Mouse (Mus musculus) small intestine, adult 2 months (tissue): ENCODE results near the gene Gcnt1.

Experiments used
- CTCF ChIP-seq: fragments of 200-500 bp; IDR thresholded peaks from 2 replicates; pipeline ENCODE4 v1.5.1; 2012; ENCODE audit warnings: low read depth, mild to moderate bottlenecking, control low read depth, inconsistent platforms, low read length, moderate library complexity, mixed read lengths; ENCODE audit not compliant: insufficient replicate concordance, insufficient read length; ENCODE audit errors: extremely low read depth
- POLR2A ChIP-seq: fragments of 200-500 bp; IDR thresholded peaks from 2 replicates; pipeline ENCODE4 v1.6.1; 2012; ENCODE audit warnings: low read depth, mild to moderate bottlenecking, control low read depth, inconsistent platforms, low read length, moderate library complexity

GRCm38 (mm10) chr19:17408591-17408990 is 35.9 kb upstream of the Gcnt1 start:
- TF ChIP-seq POLR2A (no peak), CTCF (no peak)
